Mouse (Mus musculus): ENCODE results near the gene Ncf1. TPM values are rescaled to one million over a fixed set of nuclear protein-coding genes. Genes with fewer than 3 reads are reported as not detected.

Gene Ncf1
- polyA plus RNA-seq, 1 experiment, result 0.26 TPM

DNA sequence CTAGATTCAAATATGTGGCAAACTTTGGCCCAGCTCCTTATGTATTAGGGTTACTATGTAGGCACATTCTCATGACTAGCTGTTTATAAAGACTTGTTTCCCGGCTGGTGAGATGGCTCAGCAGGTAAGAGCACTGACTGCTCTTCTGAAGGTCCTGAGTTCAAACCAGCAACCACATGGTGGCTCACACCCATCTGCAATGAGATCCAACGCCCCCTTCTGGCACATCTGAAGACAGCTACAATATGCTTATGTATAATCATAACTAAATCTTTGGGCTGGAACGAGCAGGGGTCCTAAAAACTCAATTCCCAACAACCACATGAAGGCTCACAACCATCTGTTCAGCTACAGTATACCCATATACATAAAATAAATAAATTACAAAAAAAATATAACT, 24.4 kb upstream of the Ncf1 start:
- no peak for TF ChIP-seq GATA1 (IDR thresholded peaks at IDR 0.05; ENCODE audit: low read length)

DNA sequence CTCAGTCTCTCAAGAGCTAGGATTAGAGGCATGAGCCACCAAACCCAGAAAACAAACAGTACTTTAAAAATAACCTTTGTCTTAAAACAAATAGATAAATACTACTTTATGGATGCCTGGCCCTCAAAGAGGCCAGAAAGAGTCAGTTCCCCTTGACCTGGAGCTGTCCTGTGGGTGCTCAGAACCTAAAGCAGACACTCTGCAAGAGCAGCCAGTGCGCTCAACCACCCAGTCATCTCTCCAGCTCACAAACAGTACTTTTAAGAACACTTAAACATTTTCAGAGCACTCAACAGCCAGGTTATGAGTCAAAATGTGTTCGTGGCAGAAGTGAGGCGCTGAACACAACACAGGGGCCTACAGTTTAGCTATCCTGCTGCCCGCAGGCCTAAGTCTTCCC, 21.7 kb upstream of the Ncf1 start:
- TF ChIP-seq GATA1 (IDR thresholded peaks at IDR 0.05; ENCODE audit: low read length), result no peak

DNA sequence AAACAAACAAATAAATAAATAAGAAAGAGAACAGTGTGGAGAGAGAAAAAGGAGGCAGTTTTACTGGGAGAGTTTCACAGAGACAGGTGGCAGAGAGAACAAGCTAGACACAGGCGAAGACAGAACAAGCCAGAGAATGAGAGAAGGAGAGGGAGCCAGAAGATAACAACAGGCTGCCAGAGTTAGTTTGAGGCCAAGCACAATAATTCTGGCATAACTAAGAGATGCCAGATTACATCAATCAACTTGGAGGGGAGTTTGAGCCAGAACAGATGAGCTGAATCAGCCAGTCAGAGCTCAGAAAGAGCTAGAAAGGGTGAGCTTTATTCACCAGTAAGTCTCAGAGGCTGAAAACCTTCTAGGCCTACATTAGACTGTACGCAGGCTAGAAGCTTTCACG, 21.2 kb upstream of the Ncf1 start:
- TF ChIP-seq GATA1 (IDR thresholded peaks at IDR 0.05; ENCODE audit: low read length), result no peak

DNA sequence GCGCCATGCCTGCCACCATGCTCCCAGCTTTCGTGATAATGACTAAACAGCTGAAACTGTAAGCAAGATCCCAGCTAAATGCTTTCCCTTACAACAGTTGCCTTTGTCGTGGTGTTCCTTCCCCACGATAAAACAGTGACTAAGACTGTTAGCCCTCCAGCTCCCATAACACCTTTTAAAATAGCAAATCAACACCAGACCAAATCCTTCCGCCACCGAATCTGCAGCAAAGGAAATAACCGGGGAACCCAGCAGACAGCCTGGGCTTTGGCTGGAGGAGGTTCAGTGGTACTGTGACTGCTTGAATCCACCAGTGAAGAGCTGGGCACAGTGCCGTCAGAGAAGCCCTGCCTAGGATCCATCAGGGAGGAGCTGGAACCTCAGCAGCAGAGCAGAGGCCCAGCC, 19.8 kb upstream of the Ncf1 start:
- no peak for TF ChIP-seq GATA1 (IDR thresholded peaks at IDR 0.05; ENCODE audit: low read length)

DNA sequence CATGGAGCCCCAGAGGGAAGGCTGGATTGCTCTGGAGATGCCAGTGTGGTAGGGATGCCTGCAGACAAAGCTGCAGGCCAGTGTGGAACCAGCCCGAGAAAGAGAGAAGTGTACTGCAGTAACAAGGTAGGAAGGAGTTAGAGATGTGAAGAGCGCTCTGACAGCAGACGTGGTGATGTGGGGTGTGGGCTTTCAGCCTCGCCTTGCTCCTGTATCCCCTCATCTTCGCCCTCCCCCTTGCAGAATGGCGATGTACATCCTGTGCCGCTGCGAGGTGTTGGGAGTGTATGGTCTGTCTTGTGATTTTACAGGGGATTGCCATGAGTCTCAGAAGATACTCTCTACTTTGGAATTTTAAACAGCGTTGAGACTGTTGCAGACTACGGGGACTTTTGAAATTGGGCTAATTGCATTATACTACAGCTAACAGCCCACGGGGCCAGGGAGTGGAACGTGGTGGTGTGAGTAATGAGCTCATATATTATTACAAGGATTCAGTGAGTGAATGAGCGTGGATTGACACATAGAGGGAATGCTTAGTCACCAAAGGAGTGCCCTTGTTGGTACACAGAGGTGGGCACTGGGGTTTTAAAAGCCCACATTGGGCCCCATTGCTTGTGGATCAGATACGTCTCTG, 19.3 kb upstream of the Ncf1 start:
- TF ChIP-seq GATA1 (IDR thresholded peaks at IDR 0.05; ENCODE audit: low read length), result no peak

DNA sequence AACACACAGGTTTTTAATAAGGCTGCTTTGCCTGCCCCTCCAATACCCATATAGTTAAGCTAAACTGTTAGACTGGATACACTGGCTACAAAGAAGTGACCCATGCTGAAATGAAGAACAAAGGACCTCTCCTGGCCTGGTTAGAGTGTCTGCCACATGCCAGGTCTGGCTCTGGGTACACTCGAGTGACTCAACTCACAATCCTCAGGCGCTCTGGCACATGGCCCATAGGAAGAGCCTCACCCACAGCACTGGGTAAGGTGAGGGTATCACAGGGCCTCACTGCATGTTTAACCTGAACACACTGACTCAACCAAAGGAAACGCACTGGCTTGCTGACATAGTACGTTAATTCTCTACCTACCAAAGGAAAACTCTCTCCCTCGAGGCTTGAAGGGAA, 16.7 kb upstream of the Ncf1 start:
- TF ChIP-seq GATA1 (IDR thresholded peaks at IDR 0.05; ENCODE audit: low read length), result no peak

DNA sequence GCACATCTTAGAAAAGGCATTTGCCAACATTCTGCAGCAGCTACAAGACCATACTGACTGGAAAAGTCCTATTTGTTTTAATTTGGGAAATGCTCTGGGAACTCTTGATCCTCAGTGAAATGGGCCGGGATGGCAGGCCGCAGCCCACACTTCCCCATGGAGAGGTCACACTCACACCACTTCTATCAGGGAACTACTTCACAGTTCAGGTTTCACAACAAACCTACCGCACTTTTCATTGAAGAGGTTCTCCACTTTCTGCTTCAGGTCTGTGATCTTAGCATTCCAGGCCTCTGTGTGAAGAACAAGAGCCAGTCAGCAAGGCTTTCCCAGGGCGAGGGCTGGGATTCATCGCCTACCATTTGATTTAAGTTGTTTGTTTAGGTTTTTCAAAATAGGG, 15.5 kb upstream of the Ncf1 start:
- no peak for TF ChIP-seq GATA1 (IDR thresholded peaks at IDR 0.05; ENCODE audit: low read length)

DNA sequence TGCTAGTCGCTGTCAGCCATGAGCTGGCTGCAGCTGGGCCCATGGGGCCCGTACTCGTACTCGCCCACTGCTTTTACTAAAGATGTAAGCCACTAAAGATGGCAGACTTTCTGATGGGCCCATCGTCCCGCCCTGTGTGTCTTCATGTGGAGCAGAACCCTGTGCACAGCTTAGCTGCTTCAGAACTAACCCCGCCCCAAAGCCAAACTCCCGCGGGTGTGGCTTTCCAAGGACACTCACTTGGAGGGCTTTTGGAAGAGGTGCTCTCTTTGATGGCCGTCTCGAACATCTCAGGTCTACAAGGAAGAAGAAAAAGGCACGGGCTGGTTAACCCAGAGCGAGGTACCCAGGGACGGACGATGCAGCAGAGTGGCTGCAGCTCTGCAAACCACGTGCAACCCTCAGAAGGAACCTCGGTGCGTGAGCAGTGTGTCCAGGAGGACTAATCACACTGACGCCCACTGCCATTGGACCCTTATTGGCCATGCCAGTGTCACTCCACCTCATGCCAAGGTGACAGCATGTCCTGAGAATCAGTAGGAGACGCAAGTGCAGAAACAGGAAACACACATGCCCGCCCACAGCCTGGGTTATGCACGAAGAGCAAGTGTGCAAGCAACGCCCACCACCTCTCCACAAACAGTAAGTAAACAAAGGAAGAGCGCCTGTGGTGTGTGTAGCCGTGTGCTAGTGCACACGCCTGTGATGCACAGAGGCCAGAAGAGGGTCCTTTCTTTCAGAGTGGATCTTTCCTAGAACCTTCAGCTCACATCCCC, 14.4 kb upstream of the Ncf1 start:
- no peak for TF ChIP-seq GATA1 (IDR thresholded peaks at IDR 0.05; ENCODE audit: low read length)

DNA sequence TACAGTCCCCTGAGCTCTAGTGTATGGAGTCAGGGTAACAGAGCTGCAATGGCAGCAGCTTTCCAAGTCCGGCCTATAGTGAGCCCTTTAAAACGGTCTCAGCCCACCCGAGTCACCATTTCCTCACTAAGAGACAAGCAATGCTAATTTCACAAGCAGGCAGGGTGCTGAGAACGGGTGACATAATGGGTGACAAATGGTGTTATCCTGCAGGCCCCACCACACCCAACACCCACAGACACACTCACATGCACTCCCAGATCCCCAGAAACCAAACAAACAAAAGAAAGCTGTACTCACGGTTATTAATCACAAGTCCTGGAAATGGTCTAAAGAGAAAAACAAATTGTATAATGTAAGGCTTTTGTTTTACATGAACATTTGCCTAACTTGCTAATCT, 12.4 kb upstream of the Ncf1 start:
- no peak for TF ChIP-seq GATA1 (IDR thresholded peaks at IDR 0.05; ENCODE audit: low read length)

DNA sequence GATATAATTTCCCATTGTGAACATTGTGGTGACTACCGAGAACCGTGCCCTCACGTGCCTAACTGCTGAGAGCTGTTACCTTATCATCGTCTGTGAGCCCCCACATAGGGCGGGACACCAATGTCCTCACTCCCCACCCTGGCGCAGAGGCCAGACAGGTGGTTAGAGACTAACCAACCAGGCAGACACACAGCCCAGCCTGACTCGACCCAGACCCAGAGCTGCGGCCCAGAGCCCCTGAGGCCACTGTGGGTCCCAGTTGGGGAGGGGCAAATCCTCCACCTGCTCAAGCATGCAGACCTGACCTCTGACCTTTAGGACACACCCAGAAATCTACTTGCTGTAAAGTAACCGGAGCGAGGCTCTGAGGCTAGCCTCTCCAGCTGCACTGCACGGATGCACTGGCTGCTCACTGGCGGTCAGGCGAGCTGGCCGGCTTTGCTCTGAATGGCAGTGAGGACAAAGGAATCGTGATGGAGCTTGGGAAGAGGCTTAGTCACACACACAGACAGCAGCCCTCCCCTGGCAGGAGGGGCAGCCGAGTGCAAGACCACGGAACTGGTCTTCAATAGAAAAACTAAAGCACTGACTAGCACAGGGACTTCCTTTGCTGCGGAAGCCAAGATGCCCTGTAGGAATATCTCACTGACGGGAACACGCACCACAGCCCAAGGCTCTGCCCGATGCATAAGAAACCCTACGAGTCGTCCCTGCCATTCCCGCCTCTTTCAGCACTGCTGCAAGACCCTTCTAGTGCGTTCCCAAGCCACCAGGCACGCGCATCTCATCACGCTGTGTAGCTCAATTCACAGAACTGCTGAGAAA, 8.7 kb upstream of the Ncf1 start:
- no peak for TF ChIP-seq GATA1 (IDR thresholded peaks at IDR 0.05; ENCODE audit: low read length)

DNA sequence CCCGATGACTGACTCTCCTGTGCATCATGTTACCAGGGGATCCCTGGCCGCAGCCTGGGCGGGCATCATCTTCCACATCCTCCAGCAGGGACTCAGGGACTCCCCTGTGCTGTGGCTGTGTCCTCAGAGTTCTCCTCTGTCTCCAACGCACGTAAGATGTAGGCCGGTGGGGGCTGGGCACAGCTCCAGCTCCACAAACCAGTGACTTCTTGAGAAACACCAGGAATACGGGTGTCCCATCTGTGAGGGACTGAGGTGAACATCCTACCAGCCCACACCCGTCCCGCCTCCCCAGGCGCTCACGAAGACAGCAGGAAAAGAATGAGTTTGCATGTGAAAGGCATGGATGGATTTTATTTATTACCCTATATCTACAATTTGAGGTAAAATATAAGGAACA, 8.1 kb upstream of the Ncf1 start:
- TF ChIP-seq GATA1 (IDR thresholded peaks at IDR 0.05; ENCODE audit: low read length), result no peak

DNA sequence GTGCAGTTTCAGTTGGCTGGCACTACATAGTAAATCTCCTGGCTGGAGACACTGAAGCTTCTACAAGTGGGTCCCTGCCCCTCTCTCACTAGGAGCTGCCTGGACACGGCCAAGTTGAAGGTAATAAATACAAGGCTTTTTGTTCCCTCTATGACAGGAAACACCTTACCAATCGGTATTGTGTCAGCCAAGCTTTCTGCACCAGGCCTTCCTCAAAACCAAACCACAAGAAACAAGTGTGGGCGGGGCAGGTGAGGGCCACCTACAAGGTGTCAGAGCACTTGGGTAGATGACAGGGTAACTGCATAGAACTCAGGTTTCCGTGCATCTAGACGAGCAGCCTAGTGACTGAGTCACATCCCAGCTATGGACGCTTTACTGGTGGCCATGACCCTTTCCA, 7.4 kb upstream of the Ncf1 start:
- TF ChIP-seq GATA1 (IDR thresholded peaks at IDR 0.05; ENCODE audit: low read length), result no peak

DNA sequence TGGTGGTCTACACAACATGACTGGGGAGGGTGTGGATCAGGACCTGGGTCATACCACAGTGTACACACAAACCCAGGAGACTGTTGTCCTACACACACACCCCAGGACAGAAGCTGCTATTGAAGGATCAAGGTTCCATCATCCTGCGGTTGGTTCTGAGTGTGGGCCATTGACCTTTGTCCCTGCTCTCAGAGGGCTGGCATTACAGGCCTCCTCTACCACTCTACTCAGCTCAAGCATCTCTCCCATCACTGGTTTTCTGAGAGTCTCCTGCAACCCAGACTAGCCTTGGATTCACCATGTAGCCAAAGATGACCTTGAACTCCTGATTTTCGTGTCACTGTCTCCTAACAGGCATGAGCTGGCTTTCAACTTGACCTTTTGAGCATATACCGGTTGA, 6.8 kb upstream of the Ncf1 start:
- TF ChIP-seq GATA1 (IDR thresholded peaks at IDR 0.05; ENCODE audit: low read length), result no peak

DNA sequence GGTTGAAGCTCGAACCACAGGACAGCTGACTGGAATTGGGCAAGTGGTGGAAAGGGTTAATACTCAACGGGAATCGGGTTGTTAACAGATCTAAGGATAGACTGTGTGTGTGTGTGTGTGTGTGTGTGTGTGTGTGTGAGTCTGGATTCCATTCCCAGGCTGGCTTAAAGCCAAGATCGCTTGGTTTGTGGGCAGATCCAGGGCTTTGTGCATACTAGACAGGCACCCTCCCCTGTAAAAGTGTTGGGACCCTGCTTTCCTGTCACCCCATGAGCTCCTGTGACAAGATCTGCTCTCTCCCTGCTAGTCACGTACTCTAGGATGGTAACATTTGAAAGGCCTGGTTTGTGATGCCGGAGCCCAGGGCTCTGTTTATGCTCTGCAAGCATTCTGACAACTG, 5.7 kb upstream of the Ncf1 start:
- no peak for TF ChIP-seq GATA1 (IDR thresholded peaks at IDR 0.05; ENCODE audit: low read length)

DNA sequence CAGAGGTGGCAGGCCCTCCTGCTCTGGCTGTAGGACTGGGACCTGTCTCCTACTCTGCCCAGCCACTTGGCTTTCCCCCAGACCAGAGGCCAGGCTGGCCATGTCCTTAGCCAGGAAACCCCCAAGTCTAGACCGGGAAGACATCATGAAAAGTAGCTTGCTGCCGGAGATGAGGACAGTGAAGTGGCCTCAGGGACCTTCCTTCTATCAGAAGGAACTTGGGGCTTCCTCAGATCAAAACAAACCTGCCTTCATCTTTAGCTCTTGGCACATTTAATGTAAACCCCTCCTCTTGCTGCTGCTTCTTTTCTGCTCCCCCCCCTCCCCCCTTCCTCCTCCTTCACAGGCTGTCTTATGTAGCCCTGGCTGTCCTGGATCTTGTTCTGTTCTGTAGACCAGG, 4.8 kb upstream of the Ncf1 start:
- no peak for TF ChIP-seq GATA1 (IDR thresholded peaks at IDR 0.05; ENCODE audit: low read length)

DNA sequence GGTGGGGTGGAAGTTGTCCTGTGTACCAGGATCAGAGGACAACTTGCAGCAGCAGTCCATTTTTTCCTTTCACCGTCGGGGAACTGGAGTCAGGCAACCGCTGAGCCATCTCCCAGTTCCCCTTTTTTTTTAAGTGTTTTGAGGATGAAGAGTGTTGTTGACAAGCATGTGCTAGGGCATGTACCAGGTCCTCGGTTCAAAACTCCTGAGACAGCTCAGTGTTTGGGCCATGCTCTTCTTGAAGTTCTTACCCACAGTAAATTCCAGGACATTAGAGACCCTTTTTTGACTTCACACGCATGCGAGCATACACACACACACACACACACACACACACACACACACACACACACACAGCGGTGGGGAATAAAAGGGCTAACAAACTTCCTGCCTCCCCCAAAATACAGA, 3.8 kb upstream of the Ncf1 start:
- no peak for TF ChIP-seq GATA1 (IDR thresholded peaks at IDR 0.05; ENCODE audit: low read length)

Data from G1E-ER4 (cell line).